Mouse (Mus musculus): ENCODE results near the gene Arhgap9. TPM values are rescaled to one million over a fixed set of nuclear protein-coding genes. Genes with fewer than 3 reads are reported as not detected.

Arhgap9 gene
- 1.5 and 2.0 TPM in 2 replicates for total RNA-seq (2014; rRNA removed)
- polyA plus RNA-seq (2012; rRNA removed) = 1.8 and 2.1 TPM in 2 replicates

GRCm38 (mm10) chr10:127321621-127322020, at the start of gene Arhgap9:
TSS of gene Arhgap9 (plus strand) at chr10:127321964.
- TF ChIP-seq CTCF (IDR thresholded peaks at IDR 0.05; ENCODE audit: low read depth, low read length) = no peak
- no peak for TF ChIP-seq POLR2A (IDR thresholded peaks at IDR 0.05; ENCODE audit: extremely low read depth, insufficient read depth, low read length)
- Histone ChIP-seq H3K27me3 (ENCODE audit: control insufficient read depth, insufficient read depth, low read length) (peaks cover 10% of the 10 kb centered on the region), H3K27ac (replicated peaks; ENCODE audit: insufficient read depth, low read depth, low read length) (no peak within 1 kb of the TSS; the same call in 1 of the 2 replicates), H3K9ac (ENCODE audit: low read depth, low read length) (no peak within 1 kb of the TSS), H3K4me3 (ENCODE audit: insufficient read depth, low read depth, low read length) (no peak within 1 kb of the TSS), H3K79me2 (ENCODE audit: control insufficient read depth, insufficient read depth, low read length) (0 out of 2 replicates have a peak, but pooled peaks cover 2% of the 10 kb centered on the region), H3K36me3 (ENCODE audit: control insufficient read depth, insufficient read depth, low read length) (no peaks in the 10 kb centered on the region), H3K4me1 (ENCODE audit: control insufficient read depth, insufficient read depth, low read length) (peaks cover 7% of the 10 kb centered on the region; the same call in 1 of the 2 replicates)
- DNase-seq (ENCODE audit: extremely low read depth, low read depth, low spot score) = no peak
- WGBS = 76% methylated on average over 3 of the region's 3 CpGs

- Histone ChIP-seq H3K4me3 (ENCODE audit: insufficient read depth, low read depth, low read length) (no peak overlapping the region), H3K9ac (ENCODE audit: low read depth, low read length) (no peak overlapping the region), H3K27ac (replicated peaks; ENCODE audit: insufficient read depth, low read depth, low read length) (no peak overlapping the region), H3K27me3 (ENCODE audit: control insufficient read depth, insufficient read depth, low read length) (no peaks in the 10 kb centered on the region), H3K36me3 (ENCODE audit: control insufficient read depth, insufficient read depth, low read length) (peaks cover 29% of the 10 kb centered on the region), H3K4me1 (ENCODE audit: control insufficient read depth, insufficient read depth, low read length) (peaks cover 3% of the 10 kb centered on the region), H3K79me2 (ENCODE audit: control insufficient read depth, insufficient read depth, low read length) (peaks cover 9% of the 10 kb centered on the region; the same call in 1 of the 2 replicates)
- DNase-seq (ENCODE audit: extremely low read depth, low read depth, low spot score) = no peak
- WGBS = 95% methylated on average over 5 of the region's 5 CpGs
- TF ChIP-seq CTCF (IDR thresholded peaks at IDR 0.05; ENCODE audit: low read depth, low read length) (no peak), POLR2A (IDR thresholded peaks at IDR 0.05; ENCODE audit: extremely low read depth, insufficient read depth, low read length) (no peak)
Measured at GRCm38 (mm10) chr10:127272371-127272770, 49.4 kb upstream of the Arhgap9 start.

DNA sequence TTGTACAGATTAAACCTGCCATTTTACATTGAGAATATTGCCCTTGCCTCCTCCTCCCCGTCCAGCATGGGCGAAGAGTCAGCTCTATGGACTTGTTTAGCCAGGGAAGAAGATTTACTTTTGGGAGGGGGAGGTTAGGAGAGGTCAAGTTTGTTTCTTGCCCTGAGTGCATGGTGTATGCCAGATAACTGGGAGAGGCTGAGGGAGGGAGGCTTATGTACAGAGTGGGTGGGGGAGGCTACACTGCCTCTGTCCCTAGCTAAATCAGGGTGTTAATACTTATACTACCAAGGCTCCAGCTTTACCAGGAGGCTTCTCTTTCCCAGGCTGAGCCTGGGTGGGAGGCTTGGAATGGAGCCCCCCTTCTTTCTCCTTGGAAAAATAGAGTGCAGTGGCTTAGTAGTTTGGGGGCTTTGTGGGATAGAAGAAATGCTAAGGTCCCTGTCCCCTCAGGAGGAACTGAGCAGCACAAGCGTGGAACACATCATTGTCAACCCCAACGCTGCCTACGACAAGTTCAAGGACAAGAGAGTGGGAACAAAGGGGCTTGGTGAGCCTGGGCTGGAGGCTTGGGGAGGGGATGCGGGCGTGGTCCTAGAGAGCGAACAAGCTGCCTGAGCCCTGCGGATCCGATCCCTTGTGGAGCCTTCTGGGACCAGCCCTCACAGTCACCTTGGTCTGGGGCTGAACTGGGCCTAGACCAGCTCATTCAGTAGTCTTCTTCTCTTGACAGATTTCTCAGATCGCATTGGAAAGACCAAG, 47.3 kb upstream of the Arhgap9 start:
- no peaks in the 10 kb centered on the region for H3K27me3 ChIP-seq (ENCODE audit: control insufficient read depth, insufficient read depth, low read length)
- no peak overlapping the region for H3K9ac ChIP-seq (ENCODE audit: low read depth, low read length)
- DNase-seq (ENCODE audit: extremely low read depth, low read depth, low spot score) = no peak
- no peak overlapping the region for H3K4me3 ChIP-seq (ENCODE audit: insufficient read depth, low read depth, low read length)
- H3K79me2 ChIP-seq (ENCODE audit: control insufficient read depth, insufficient read depth, low read length) = no peaks in the 10 kb centered on the region
- TF ChIP-seq CTCF (IDR thresholded peaks at IDR 0.05; ENCODE audit: low read depth, low read length) (no peak), POLR2A (IDR thresholded peaks at IDR 0.05; ENCODE audit: extremely low read depth, insufficient read depth, low read length) (no peak)
- H3K27ac ChIP-seq (replicated peaks; ENCODE audit: insufficient read depth, low read depth, low read length) = no peak overlapping the region
- H3K4me1 ChIP-seq (ENCODE audit: control insufficient read depth, insufficient read depth, low read length) = no peaks in the 10 kb centered on the region; the same call in 1 of the 2 replicates
- WGBS = 89% methylated on average over 11 of the region's 11 CpGs
- peaks cover 38% of the 10 kb centered on the region for H3K36me3 ChIP-seq (ENCODE audit: control insufficient read depth, insufficient read depth, low read length)

- H3K27ac ChIP-seq (replicated peaks; ENCODE audit: insufficient read depth, low read depth, low read length) = no peak overlapping the region
- no peak overlapping the region for H3K9ac ChIP-seq (ENCODE audit: low read depth, low read length)
- 91% methylated on average over 2 of the region's 2 CpGs for WGBS
- H3K4me3 ChIP-seq (ENCODE audit: insufficient read depth, low read depth, low read length) = no peak overlapping the region
- no peaks in the 10 kb centered on the region for H3K4me1 ChIP-seq (ENCODE audit: control insufficient read depth, insufficient read depth, low read length)
- H3K79me2 ChIP-seq (ENCODE audit: control insufficient read depth, insufficient read depth, low read length) = no peaks in the 10 kb centered on the region
- TF ChIP-seq CTCF (IDR thresholded peaks at IDR 0.05; ENCODE audit: low read depth, low read length) (0 out of 2 replicates have a peak, but pooled peaks have one; percentile 12), POLR2A (IDR thresholded peaks at IDR 0.05; ENCODE audit: extremely low read depth, insufficient read depth, low read length) (no peak)
- DNase-seq (ENCODE audit: extremely low read depth, low read depth, low spot score) = no peak
- H3K36me3 ChIP-seq (ENCODE audit: control insufficient read depth, insufficient read depth, low read length) = peaks cover 65% of the 10 kb centered on the region
- no peaks in the 10 kb centered on the region for H3K27me3 ChIP-seq (ENCODE audit: control insufficient read depth, insufficient read depth, low read length)
Measured at GRCm38 (mm10) chr10:127279730-127280129, 42.0 kb upstream of the Arhgap9 start.

DNA sequence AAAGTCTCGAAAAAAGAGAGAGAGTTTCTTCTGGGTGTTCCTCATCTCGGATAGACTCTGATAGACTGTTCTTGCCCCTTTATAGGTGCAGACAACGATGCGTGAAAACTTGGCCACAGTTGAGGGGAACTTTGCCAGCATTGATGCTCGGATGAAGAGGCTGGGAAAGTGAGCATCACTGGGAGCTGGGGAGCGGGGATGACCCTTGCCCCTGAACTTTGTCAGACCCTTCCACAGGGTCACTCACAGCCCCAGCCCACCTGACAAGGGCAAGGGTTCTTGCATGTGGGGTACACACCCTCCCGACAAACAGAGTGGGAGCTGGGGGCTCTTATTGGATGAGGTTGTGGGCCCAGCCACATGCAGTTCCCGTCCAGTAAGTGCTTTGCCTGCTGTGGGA, 40.4 kb upstream of the Arhgap9 start:
- Histone ChIP-seq H3K4me3 (ENCODE audit: insufficient read depth, low read depth, low read length) (no peak overlapping the region), H3K36me3 (ENCODE audit: control insufficient read depth, insufficient read depth, low read length) (peaks cover 54% of the 10 kb centered on the region), H3K4me1 (ENCODE audit: control insufficient read depth, insufficient read depth, low read length) (no peaks in the 10 kb centered on the region), H3K27ac (replicated peaks; ENCODE audit: insufficient read depth, low read depth, low read length) (no peak overlapping the region), H3K27me3 (ENCODE audit: control insufficient read depth, insufficient read depth, low read length) (no peaks in the 10 kb centered on the region), H3K9ac (ENCODE audit: low read depth, low read length) (no peak overlapping the region), H3K79me2 (ENCODE audit: control insufficient read depth, insufficient read depth, low read length) (peaks cover 6% of the 10 kb centered on the region; the same call in 1 of the 2 replicates)
- DNase-seq (ENCODE audit: extremely low read depth, low read depth, low spot score) = no peak
- 68% methylated on average over 8 of the region's 8 CpGs for WGBS
- TF ChIP-seq CTCF (IDR thresholded peaks at IDR 0.05; ENCODE audit: low read depth, low read length) (no peak), POLR2A (IDR thresholded peaks at IDR 0.05; ENCODE audit: extremely low read depth, insufficient read depth, low read length) (no peak)

Data from liver, adult 2 months (tissue).